Mouse (Mus musculus) spleen, adult 2 months (tissue): ENCODE measurements at regions not wholly inside any gene's neighbourhood (a gene's known extent, or its start where the extent isn't known, plus 50 kb on each side); places are given as distances from the start of the nearest gene placed in this dataset.

Source experiments
- CTCF ChIP-seq: fragments of 200-500 bp; IDR thresholded peaks from 2 replicates; pipeline ENCODE4 v1.5.1; 2011; ENCODE audit warnings: mild to moderate bottlenecking, inconsistent platforms; ENCODE audit not compliant: insufficient read depth, insufficient read length, insufficient replicate concordance; ENCODE audit errors: extremely low read depth
- POLR2A ChIP-seq: fragments of 200-500 bp; IDR thresholded peaks from 2 replicates; pipeline ENCODE4 v1.6.1; 2011; ENCODE audit warnings: low read depth, low read length, inconsistent platforms

GRCm38 (mm10) chr3:37789711-37790110 lies 65.4 kb upstream of the Gm5148 start:
- TF ChIP-seq POLR2A (no peak), CTCF (no peak)
